Mouse (Mus musculus) B cell, adult 67 days (primary cell): ENCODE data around the gene Sult5a1. TPM values are rescaled to one million over a fixed set of nuclear protein-coding genes. Genes with fewer than 3 reads are reported as not detected.

Experiments used
- total RNA-seq, 2 experiments: library from RNA; stranded (reverse); gene quantifications; 4 replicates each; pipeline ENCODE4 v1.2.4; 2023

Sult5a1 gene
- not detected for total RNA-seq

GRCm38 (mm10) chr8:123157888-123158465 lies at the start of gene Sult5a1:
TSS of gene Sult5a1 (minus strand) at chr8:123158315.

GRCm38 (mm10) chr8:123185566-123186409 lies 27.7 kb upstream of the Sult5a1 start, which contains the start of gene Dpep1:
TSS of gene Dpep1 (plus strand) at chr8:123186242.

GRCm38 (mm10) chr8:123117127-123117731 lies 40.9 kb downstream of the Sult5a1 start, which contains the start of gene Cpne7:
TSS of gene Cpne7 (plus strand) at chr8:123117374.

GRCm38 (mm10) chr8:123101735-123102685 lies 56.1 kb downstream of the Sult5a1 start, which contains the start of gene Rpl13:
TSS of gene Rpl13 (plus strand) at chr8:123102350.

Other genes with a start within 250 kb of the Sult5a1 start
- gene Ankrd11, start 116.0 kb downstream of the Sult5a1 start, total RNA-seq: 100 to 1,000 TPM; 265 to 270 TPM
- 10 to 100 TPM; 61.9 to 70.8 TPM for gene Spg7, start 95.4 kb downstream of the Sult5a1 start, total RNA-seq
- gene Rpl13, start 56.0 kb downstream of the Sult5a1 start, total RNA-seq: 1,000 to 10,000 TPM; 1,422 to 1,477 TPM
- not detected for gene Cpne7, start 40.9 kb downstream of the Sult5a1 start, total RNA-seq
- gene Dpep1, start 27.9 kb upstream of the Sult5a1 start, total RNA-seq: not detected
- 10 to 100 TPM; 78.8 to 88.5 TPM for gene Chmp1a, start 54.4 kb upstream of the Sult5a1 start, total RNA-seq
- not detected for gene Spata33, start 54.5 kb upstream of the Sult5a1 start, total RNA-seq
- 10 to 100 TPM; 63.8 to 86.4 TPM for gene Cdk10, start 66.5 kb upstream of the Sult5a1 start, total RNA-seq
- gene Spata2l, start 77.9 kb upstream of the Sult5a1 start, total RNA-seq: 10 to 100 TPM in 1 of 2 experiments, 1 to 10 TPM in 1; 7.0 to 10.7 TPM
- gene Zfp276, start 95.9 kb upstream of the Sult5a1 start, total RNA-seq: 10 to 100 TPM; 36.3 to 39.3 TPM
- gene Vps9d1, start 96.0 kb upstream of the Sult5a1 start, total RNA-seq: 10 to 100 TPM; 41.2 TPM
- gene Fanca, start 160.3 kb upstream of the Sult5a1 start, total RNA-seq: 100 to 1,000 TPM in 1 of 2 experiments, 10 to 100 TPM in 1; 81.2 to 111 TPM
- gene Spire2, start 174.4 kb upstream of the Sult5a1 start, total RNA-seq: under 1 TPM in 1 of 2 experiments, not detected in 1; 0.23 TPM
- gene Tcf25, start 215.4 kb upstream of the Sult5a1 start, total RNA-seq: 100 to 1,000 TPM; 282 to 288 TPM
- gene Mc1r, start 248.8 kb upstream of the Sult5a1 start, total RNA-seq: under 1 TPM; 0.21 to 0.46 TPM